Mouse (Mus musculus) CH12.LX (cell line): ENCODE results near the gene Slc16a5. TPM values are rescaled to one million over a fixed set of nuclear protein-coding genes. Genes with fewer than 3 reads are reported as not detected.

Source experiments
- DNase-seq: peaks from one replicate; pipeline ENCODE4 v3.0.0-alpha.2; 2013; ENCODE audit errors: extremely low read depth
- H3K27ac ChIP-seq: 2 replicates; pipeline ENCODE4 v1.5.1; 2012; ENCODE audit warnings: low read depth, mild to moderate bottlenecking, control low read depth, moderate library complexity; ENCODE audit not compliant: insufficient read depth
- H3K27me3 ChIP-seq: replicated peaks from 2 replicates; pipeline ENCODE3; 2012; ENCODE audit warnings: inconsistent platforms
- H3K36me3 ChIP-seq, 2 experiments: replicated peaks in 1 of 2; 2 replicates each; pipeline versions ENCODE3 to v1.6.1; 2012; ENCODE audit warnings: inconsistent platforms in 1 of 2, low read length in 1 of 2, mild to moderate bottlenecking in 1 of 2, mixed read lengths in 1 of 2, moderate library complexity in 1 of 2; ENCODE audit not compliant: control insufficient read depth in 1 of 2, insufficient read depth in 1 of 2
- H3K4me1 ChIP-seq, 2 experiments: 2 replicates each; pipeline ENCODE4 v1.6.1; 2012; ENCODE audit warnings: inconsistent platforms in 1 of 2, moderate library complexity in 1 of 2; ENCODE audit not compliant: insufficient read depth in 2 of 2, control insufficient read depth in 1 of 2
- H3K4me2 ChIP-seq: 2 replicates; pipeline ENCODE4 v1.6.1; 2012; ENCODE audit warnings: low read depth, mild to moderate bottlenecking, control low read depth; ENCODE audit not compliant: poor library complexity, insufficient read depth, severe bottlenecking
- H3K4me3 ChIP-seq, 3 experiments: fragments of 150-350 bp in 1 of 3; sonication (generic) in 1 of 3; replicated peaks in 1 of 3; 2 replicates each; pipeline versions ENCODE3 to v1.5.1; 2011 to 2012; ENCODE audit warnings: low read depth in 2 of 3, low read length in 2 of 3, mild to moderate bottlenecking in 2 of 3, moderate library complexity in 2 of 3, control low read depth in 1 of 3, improper control_type of control experiment in 1 of 3, inconsistent platforms in 1 of 3, mixed read lengths in 1 of 3; ENCODE audit not compliant: poor library complexity in 1 of 3
- H3K79me2 ChIP-seq: replicated peaks from 2 replicates; pipeline ENCODE4 v1.6.1; 2012; ENCODE audit warnings: mild to moderate bottlenecking, moderate library complexity; ENCODE audit not compliant: control insufficient read depth, poor library complexity, insufficient read depth, severe bottlenecking; ENCODE audit errors: extremely low read depth
- H3K9ac ChIP-seq: 2 replicates; pipeline ENCODE4 v1.6.1; 2012; ENCODE audit warnings: low read depth, mild to moderate bottlenecking, control low read depth, moderate library complexity; ENCODE audit not compliant: insufficient read depth
- H3K9me3 ChIP-seq: replicated peaks from 2 replicates; pipeline ENCODE3; 2012; ENCODE audit warnings: low read length, inconsistent platforms, mixed read lengths
- BHLHE40 ChIP-seq: IDR thresholded peaks from 2 replicates; pipeline ENCODE4 v1.6.1; 2011; ENCODE audit warnings: mild to moderate bottlenecking, low read depth, low read length, improper control_type of control experiment
- CHD1 ChIP-seq: IDR thresholded peaks from 2 replicates; pipeline ENCODE4 v1.6.1; 2012; ENCODE audit warnings: low read depth, low read length, improper control_type of control experiment, inconsistent platforms
- CHD2 ChIP-seq: IDR thresholded peaks from 2 replicates; pipeline ENCODE4 v1.6.1; 2011; ENCODE audit warnings: low read length, improper control_type of control experiment
- CTCF ChIP-seq, 2 experiments: IDR thresholded peaks in 1 of 2; conservative IDR thresholded peaks in 1 of 2; 2 replicates each; pipeline ENCODE4 v1.5.1; 2011 to 2012; ENCODE audit warnings: low read depth in 2 of 2, low read length in 2 of 2, improper control_type of control experiment in 1 of 2, inconsistent platforms in 1 of 2, mild to moderate bottlenecking in 1 of 2, moderate library complexity in 1 of 2
- E2F4 ChIP-seq: IDR thresholded peaks from 2 replicates; pipeline ENCODE4 v1.6.1; 2011; ENCODE audit warnings: low read depth, low read length, improper control_type of control experiment; ENCODE audit not compliant: insufficient replicate concordance
- ELF1 ChIP-seq: IDR thresholded peaks from 2 replicates; pipeline ENCODE4 v1.6.1; 2014; ENCODE audit warnings: low read depth, mild to moderate bottlenecking, inconsistent platforms, low read length, improper control_type of control experiment
- EP300 ChIP-seq: IDR thresholded peaks from 2 replicates; pipeline ENCODE4 v1.6.1; 2011; ENCODE audit warnings: low read length, improper control_type of control experiment
- GABPA ChIP-seq: IDR thresholded peaks from 2 replicates; pipeline ENCODE4 v1.6.1; 2012; ENCODE audit warnings: low read depth, low read length, improper control_type of control experiment, inconsistent platforms; ENCODE audit not compliant: insufficient replicate concordance
- HCFC1 ChIP-seq: IDR thresholded peaks from 2 replicates; pipeline ENCODE4 v1.6.1; 2012; ENCODE audit warnings: low read depth, mild to moderate bottlenecking, inconsistent platforms, low read length, improper control_type of control experiment
- IRF4 ChIP-seq: IDR thresholded peaks from 2 replicates; pipeline ENCODE4 v1.6.1; 2014; ENCODE audit warnings: low read depth, mild to moderate bottlenecking, inconsistent platforms, low read length, improper control_type of control experiment
- JUN ChIP-seq: IDR thresholded peaks from 2 replicates; pipeline ENCODE4 v1.6.1; 2011; ENCODE audit warnings: low read depth, mild to moderate bottlenecking, low read length, improper control_type of control experiment, moderate library complexity; ENCODE audit not compliant: insufficient read depth
- JUND ChIP-seq: conservative IDR thresholded peaks from 2 replicates; pipeline ENCODE4 v1.6.1; 2011; ENCODE audit warnings: low read depth, low read length, improper control_type of control experiment
- KAT2A ChIP-seq: IDR thresholded peaks from 2 replicates; pipeline ENCODE4 v1.6.1; 2012; ENCODE audit warnings: low read length, improper control_type of control experiment, inconsistent platforms; ENCODE audit not compliant: insufficient replicate concordance
- MAFK ChIP-seq: IDR thresholded peaks from 2 replicates; pipeline ENCODE4 v1.6.1; 2011; ENCODE audit warnings: low read length, improper control_type of control experiment; ENCODE audit not compliant: insufficient replicate concordance
- MAX ChIP-seq: IDR thresholded peaks from 2 replicates; pipeline ENCODE4 v1.6.1; 2011; ENCODE audit warnings: low read length, improper control_type of control experiment
- MAZ ChIP-seq: IDR thresholded peaks from 2 replicates; pipeline ENCODE4 v1.6.1; 2012; ENCODE audit warnings: low read depth, mild to moderate bottlenecking, inconsistent platforms, low read length, improper control_type of control experiment, moderate library complexity
- MEF2A ChIP-seq: IDR thresholded peaks from 2 replicates; pipeline ENCODE4 v1.6.1; 2014; ENCODE audit warnings: low read depth, mild to moderate bottlenecking, inconsistent platforms, low read length, improper control_type of control experiment, borderline replicate concordance
- MXI1 ChIP-seq: IDR thresholded peaks from 2 replicates; pipeline ENCODE4 v1.6.1; 2011; ENCODE audit warnings: mild to moderate bottlenecking, low read depth, low read length, improper control_type of control experiment
- NELFE ChIP-seq: IDR thresholded peaks from 2 replicates; pipeline ENCODE4 v1.6.1; 2011; ENCODE audit warnings: low read depth, low read length, improper control_type of control experiment
- NRF1 ChIP-seq: IDR thresholded peaks from 2 replicates; pipeline ENCODE4 v1.6.1; 2014; ENCODE audit warnings: low read depth, mild to moderate bottlenecking, inconsistent platforms, low read length, improper control_type of control experiment, moderate library complexity
- POLR2A ChIP-seq: IDR thresholded peaks from 2 replicates; pipeline ENCODE4 v1.6.1; 2011; ENCODE audit warnings: low read depth, mild to moderate bottlenecking, improper control_type of control experiment, low read length
- RAD21 ChIP-seq: IDR thresholded peaks from 2 replicates; pipeline ENCODE4 v1.6.1; 2011; ENCODE audit warnings: low read depth, mild to moderate bottlenecking, low read length, improper control_type of control experiment, moderate library complexity
- RCOR1 ChIP-seq: conservative IDR thresholded peaks from 2 replicates; pipeline ENCODE4 v1.6.1; 2012; ENCODE audit warnings: low read depth, mild to moderate bottlenecking, inconsistent platforms, low read length, improper control_type of control experiment
- SIN3A ChIP-seq: IDR thresholded peaks from 2 replicates; pipeline ENCODE4 v1.6.1; 2012; ENCODE audit warnings: low read length, improper control_type of control experiment, inconsistent platforms
- TCF12 ChIP-seq: IDR thresholded peaks from 2 replicates; pipeline ENCODE4 v1.6.1; 2014; ENCODE audit warnings: low read depth, mild to moderate bottlenecking, inconsistent platforms, low read length, improper control_type of control experiment
- UBTF ChIP-seq: IDR thresholded peaks from 2 replicates; pipeline ENCODE4 v1.6.1; 2012; ENCODE audit warnings: low read depth, mild to moderate bottlenecking, inconsistent platforms, low read length, improper control_type of control experiment, moderate library complexity
- USF1 ChIP-seq: IDR thresholded peaks from 2 replicates; pipeline ENCODE4 v1.6.1; 2014; ENCODE audit warnings: low read depth, mild to moderate bottlenecking, inconsistent platforms, low read length, improper control_type of control experiment
- USF2 ChIP-seq: conservative IDR thresholded peaks from 2 replicates; pipeline ENCODE4 v1.6.1; 2011; ENCODE audit warnings: low read depth, low read length, improper control_type of control experiment
- ZC3H11A ChIP-seq: IDR thresholded peaks from 2 replicates; pipeline ENCODE4 v1.6.1; 2012; ENCODE audit warnings: low read depth, mild to moderate bottlenecking, inconsistent platforms, low read length, improper control_type of control experiment
- ZKSCAN1 ChIP-seq: IDR thresholded peaks from 2 replicates; pipeline ENCODE4 v1.6.1; 2012; ENCODE audit warnings: low read depth, inconsistent platforms, low read length, improper control_type of control experiment, borderline replicate concordance
- ZMIZ1 ChIP-seq: IDR thresholded peaks from 2 replicates; pipeline ENCODE4 v1.6.1; 2012; ENCODE audit warnings: low read depth, mild to moderate bottlenecking, inconsistent platforms, low read length, improper control_type of control experiment
- ZNF384 ChIP-seq: IDR thresholded peaks from 2 replicates; pipeline ENCODE4 v1.6.1; 2012; ENCODE audit warnings: low read depth, low read length, improper control_type of control experiment, inconsistent platforms
- dilution Hi-C: fragments of 300-500 bp; cut with MboI; formaldehyde crosslinking; loops from 2 replicates; pipeline ENCODE4 v1.14.3; 2020; ENCODE audit warnings: low sequenced_read_pairs; ENCODE audit not compliant: extremely low pct_unique_long_range_greater_than_20kb, extremely low pct_ligation_motif_present
- in situ Hi-C: fragments of 300-500 bp; cut with MboI; formaldehyde crosslinking; loops from 3 replicates; pipeline ENCODE4 v1.14.3; 2019; ENCODE audit warnings: low sequenced_read_pairs, low pct_ligation_motif_present, low pct_unique_long_range_greater_than_20kb, mixed read lengths
- polyA plus RNA-seq: library from polyadenylated mRNA; unstranded; fragments of >175 nt; gene quantifications from 2 replicates; pipeline ENCODE4 v1.2.1, GENCODE M21; 2012; ENCODE audit warnings: low read depth; ENCODE audit not compliant: insufficient read length
- total RNA-seq, 2 experiments: library from RNA; depleted of rRNA; stranded (reverse); fragments of 300-350 nt in 1 of 2; fragments of >200 nt in 1 of 2; gene quantifications; 2 replicates each; pipeline ENCODE4 v1.2.3; 2012 to 2014

Slc16a5 gene
- total and polyA plus RNA-seq, 3 experiments: 0.51 to 0.71 TPM; not detected in 1

- peaks cover 8 to 54% of the 10 kb centered on the region in 2 experiments for H3K36me3 ChIP-seq
- H3K27me3 ChIP-seq: no peaks in the 10 kb centered on the region
- DNase-seq: no peak
- H3K4me1 ChIP-seq: peaks cover 3 to 46% of the 10 kb centered on the region in 2 experiments
- in situ Hi-C loops (no loop called here), dilution Hi-C loops (no loop called here)
- peak overlapping the region; percentile 83; the same call in 1 of the 2 replicates for H3K9ac ChIP-seq
- peak overlapping the region; percentile 93 for H3K4me2 ChIP-seq
- TF ChIP-seq KAT2A (no peak), USF1 (no peak), NRF1 (no peak), CHD2 (no peak), MAX (no peak), ZC3H11A (no peak), ZKSCAN1 (no peak), ZNF384 (no peak)
- H3K79me2 ChIP-seq: peaks cover 27% of the 10 kb centered on the region
- no peaks in the 10 kb centered on the region for H3K9me3 ChIP-seq
- peak overlapping the region in 1 of 3 experiments; percentile 97 for H3K4me3 ChIP-seq
- no peak overlapping the region for H3K27ac ChIP-seq
These were observed 40.9 kb upstream of the Slc16a5 start for GRCm38 (mm10) chr11:115421328-115421727.

GRCm38 (mm10) chr11:115421972-115422371 lies 40.3 kb upstream of the Slc16a5 start:
- Histone ChIP-seq H3K36me3 (peaks cover 3 to 54% of the 10 kb centered on the region in 2 experiments), H3K27ac (no peak overlapping the region), H3K4me2 (no peak overlapping the region), H3K9me3 (no peaks in the 10 kb centered on the region), H3K4me3 (no peak overlapping the region), H3K79me2 (peaks cover 22% of the 10 kb centered on the region), H3K9ac (no peak overlapping the region), H3K4me1 (peaks cover 3 to 42% of the 10 kb centered on the region in 2 experiments), H3K27me3 (no peaks in the 10 kb centered on the region)
- dilution Hi-C loops (no loop called here), in situ Hi-C loops (no loop called here)
- no peak for DNase-seq
- no peak for TF ChIP-seq EP300
- peak; percentile 44; the same call in 1 of the 2 replicates for TF ChIP-seq ELF1
- peak; percentile 28; the same call in 1 of the 2 replicates for TF ChIP-seq TCF12
- TF ChIP-seq HCFC1: no peak
- no peak for TF ChIP-seq CHD1
- no peak for TF ChIP-seq POLR2A
- no peak for TF ChIP-seq ZC3H11A
- no peak for TF ChIP-seq ZKSCAN1
- no peak for TF ChIP-seq GABPA
- no peak for TF ChIP-seq RCOR1
- TF ChIP-seq NRF1: peak; percentile 72
- 0 out of 2 replicates have a peak, but pooled peaks have one; percentile 34 for TF ChIP-seq MXI1
- no peak for TF ChIP-seq CTCF (conservative IDR thresholded peaks at IDR 0.05 in 1 of 2, IDR thresholded peaks at IDR 0.05 in 1 of 2; ENCODE audit: low read depth in 2 of 2, low read length in 2 of 2)
- TF ChIP-seq RAD21: no peak
- TF ChIP-seq NELFE: no peak
- TF ChIP-seq JUN: no peak
- TF ChIP-seq SIN3A: no peak
- TF ChIP-seq ZMIZ1: no peak
- no peak for TF ChIP-seq MAFK
- no peak for TF ChIP-seq MAX
- TF ChIP-seq CHD2: no peak
- TF ChIP-seq USF1: no peak
- TF ChIP-seq UBTF: no peak
- TF ChIP-seq ZNF384: no peak
- no peak for TF ChIP-seq MEF2A
- TF ChIP-seq MAZ: no peak
- TF ChIP-seq E2F4: no peak
- no peak for TF ChIP-seq USF2
- TF ChIP-seq BHLHE40: no peak
- no peak for TF ChIP-seq JUND
- no peak for TF ChIP-seq KAT2A
- no peak for TF ChIP-seq IRF4
